Mouse (Mus musculus): ENCODE measurements around the gene Fam193b. TPM values are rescaled to one million over a fixed set of nuclear protein-coding genes. Genes with fewer than 3 reads are reported as not detected.
"Not testable (repeated sequence)": the region's sequence is repeated elsewhere in the genome, so short reads cannot be mapped to it uniquely, and the experiment has no call there.

Fam193b gene
- total RNA-seq, 2 experiments from 2014 or later, result 21.2 to 24.0 TPM

GRCm38 (mm10) chr13:55571977-55572376, 1.1 kb upstream of the Fam193b start:
- no peak for DNase-seq

GRCm38 (mm10) chr13:55570286-55570973, 490 bp downstream of the Fam193b start:
- peak; percentile 52 for DNase-seq

- peak; percentile 18 for DNase-seq
These were observed 1.1 kb downstream of the Fam193b start for GRCm38 (mm10) chr13:55569726-55570285.

- not testable (repeated sequence) for DNase-seq
These were observed 2.4 kb downstream of the Fam193b start for GRCm38 (mm10) chr13:55568524-55568923.

GRCm38 (mm10) chr13:55567949-55568348, 3.0 kb downstream of the Fam193b start:
- DNase-seq, result no peak

GRCm38 (mm10) chr13:55567001-55567400, 3.9 kb downstream of the Fam193b start:
- no peak for DNase-seq

GRCm38 (mm10) chr13:55563266-55563879, 7.5 kb downstream of the Fam193b start:
- no peak for DNase-seq

GRCm38 (mm10) chr13:55557499-55557898, 13.4 kb downstream of the Fam193b start:
- DNase-seq, result no peak

GRCm38 (mm10) chr13:55555921-55556320, 15.0 kb downstream of the Fam193b start:
- no peak for DNase-seq

GRCm38 (mm10) chr13:55549061-55549460, 21.9 kb downstream of the Fam193b start:
- no peak for DNase-seq

- no peak for DNase-seq
These were observed 22.5 kb downstream of the Fam193b start for GRCm38 (mm10) chr13:55548426-55548825.

- DNase-seq, result no peak
These were observed 23.0 kb downstream of the Fam193b start for GRCm38 (mm10) chr13:55547916-55548315.

- DNase-seq, result no peak
These were observed 26.1 kb downstream of the Fam193b start for GRCm38 (mm10) chr13:55544792-55545191.

GRCm38 (mm10) chr13:55543447-55543846, 27.5 kb downstream of the Fam193b start:
- no peak for DNase-seq

GRCm38 (mm10) chr13:55542891-55543290, 28.0 kb downstream of the Fam193b start:
- DNase-seq, result no peak

- no peak for DNase-seq
These were observed 30.0 kb downstream of the Fam193b start for GRCm38 (mm10) chr13:55540933-55541332.

GRCm38 (mm10) chr13:55536194-55537175, 34.4 kb downstream of the Fam193b start, which contains the start of gene Ddx41:
Gene Ddx41, minus strand, starts transcription at chr13:55536658.
- peak; percentile 99 for DNase-seq

GRCm38 (mm10) chr13:55535796-55536193, 35.1 kb downstream of the Fam193b start:
- DNase-seq, result no peak

- no peak for DNase-seq
These were observed 35.7 kb downstream of the Fam193b start for GRCm38 (mm10) chr13:55535191-55535590.

GRCm38 (mm10) chr13:55529198-55529915, 41.6 kb downstream of the Fam193b start, which contains the start of gene Dok3:
Gene Dok3, minus strand, starts transcription at chr13:55529296.
- no peak for DNase-seq

Data from heart, postnatal 4 days (tissue).